Mouse (Mus musculus): ENCODE data around the gene Sytl2. TPM values are rescaled to one million over a fixed set of nuclear protein-coding genes. Genes with fewer than 3 reads are reported as not detected.

Sytl2 gene
- polyA plus RNA-seq, 1 experiment, result 21.2 TPM

DNA sequence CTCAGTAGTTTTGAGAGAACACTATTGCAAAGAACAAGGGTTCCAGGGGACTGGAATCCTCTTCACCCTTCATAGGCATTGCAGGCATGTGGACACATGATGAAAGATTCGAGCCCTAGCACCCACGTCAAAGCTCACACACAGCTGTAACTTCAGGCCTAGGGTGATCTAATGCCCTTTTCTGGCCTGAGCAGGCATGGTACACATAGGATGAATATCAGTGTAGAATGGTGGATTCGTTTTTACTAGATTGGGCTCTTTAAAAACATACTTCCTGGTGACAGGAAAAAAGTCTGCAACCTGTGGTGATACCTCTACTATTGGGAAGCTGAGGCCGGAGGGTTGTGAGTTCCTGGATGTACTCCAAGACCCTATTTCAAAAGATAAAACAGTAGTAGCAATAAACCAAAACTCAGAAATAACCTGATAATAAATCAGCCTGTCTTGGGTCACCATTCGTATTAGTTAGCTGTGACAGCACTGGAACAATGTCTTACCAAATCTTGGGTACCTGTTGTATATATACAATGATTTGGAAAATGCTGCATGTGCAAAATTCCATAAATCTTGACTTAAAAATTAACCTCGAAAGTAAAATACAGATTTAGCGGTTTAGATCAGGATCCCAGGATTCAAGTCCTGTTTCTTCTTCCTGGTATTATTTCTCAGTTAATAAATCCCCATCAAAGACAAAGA, 154.2 kb downstream of the Sytl2 start:
- peaks cover 34% of the 10 kb centered on the region for H3K36me3 ChIP-seq (ENCODE audit: control insufficient read depth, insufficient read depth)
- H3ac ChIP-seq (ENCODE audit: control insufficient read depth, insufficient read length), result peak overlapping the region; percentile 60
- peak overlapping the region; percentile 80 for H3K4me3 ChIP-seq
- no peaks in the 10 kb centered on the region for H3K27me3 ChIP-seq (ENCODE audit: control insufficient read depth, insufficient read depth, insufficient read length)
- peak; percentile 36 for TF ChIP-seq POLR2A (IDR thresholded peaks at IDR 0.05; ENCODE audit: insufficient read length, low read depth)
- TF ChIP-seq MYOG (IDR thresholded peaks at IDR 0.05; ENCODE audit: control insufficient read depth in 1 of 3, insufficient read depth in 1 of 3, insufficient read length in 2 of 3, low read depth in 2 of 3), result no peak
- TF ChIP-seq POLR2AphosphoS2 (IDR thresholded peaks at IDR 0.05; ENCODE audit: insufficient read length, low read depth), result peak; percentile 97
- H3K4me2 ChIP-seq (ENCODE audit: low read depth), result peak overlapping the region; percentile 88
- H3K79me2 ChIP-seq (ENCODE audit: control insufficient read depth, insufficient read depth), result peaks cover 19% of the 10 kb centered on the region

- peaks cover 29% of the 10 kb centered on the region for H3K36me3 ChIP-seq (ENCODE audit: control insufficient read depth, insufficient read depth)
- H3ac ChIP-seq (ENCODE audit: control insufficient read depth, insufficient read length), result peak within 1 kb of the TSS; percentile 60
- H3K27me3 ChIP-seq (ENCODE audit: control insufficient read depth, insufficient read depth, insufficient read length), result no peaks in the 10 kb centered on the region
- TF ChIP-seq POLR2AphosphoS2 (IDR thresholded peaks at IDR 0.05; ENCODE audit: insufficient read length, low read depth) (peak; percentile 99), CEBPB (IDR thresholded peaks at IDR 0.05; ENCODE audit: insufficient read depth, poor library complexity, severe bottlenecking) (no peak), E2F4 (IDR thresholded peaks at IDR 0.05; ENCODE audit: insufficient read depth) (no peak), TCF3 (IDR thresholded peaks at IDR 0.05; ENCODE audit: insufficient read length, low read depth) (no peak), MYOD1 (IDR thresholded peaks at IDR 0.05; ENCODE audit: control insufficient read depth in 1 of 3, insufficient read length in 2 of 3, low read depth in 2 of 3) (peak in 1 of 3 experiments; percentile 40), POLR2A (IDR thresholded peaks at IDR 0.05; ENCODE audit: insufficient read length, low read depth) (peak; percentile 97), USF1 (IDR thresholded peaks at IDR 0.05; ENCODE audit: low read depth) (peak; percentile 90), MYOG (IDR thresholded peaks at IDR 0.05; ENCODE audit: control insufficient read depth in 1 of 3, insufficient read depth in 1 of 3, insufficient read length in 2 of 3, low read depth in 2 of 3) (peak in 1 of 3 experiments; percentile 36), SRF (IDR thresholded peaks at IDR 0.05; ENCODE audit: control insufficient read depth, insufficient read length, low read depth) (peak; percentile 50), REST (IDR thresholded peaks at IDR 0.05; ENCODE audit: insufficient read depth, insufficient read length) (no peak), MAX (IDR thresholded peaks at IDR 0.05; ENCODE audit: low read depth) (no peak), TCF12 (IDR thresholded peaks at IDR 0.05; ENCODE audit: insufficient read depth, poor library complexity, severe bottlenecking) (no peak)
- peak within 1 kb of the TSS; percentile 80 for H3K4me3 ChIP-seq
- peaks cover 14% of the 10 kb centered on the region for H3K79me2 ChIP-seq (ENCODE audit: control insufficient read depth, insufficient read depth)
- H3K4me2 ChIP-seq (ENCODE audit: low read depth), result peak within 1 kb of the TSS; percentile 94
Measured at GRCm38 (mm10) chr7:90456845-90457468, 154.9 kb downstream of the Sytl2 start, which contains the start of gene Tmem126a. Gene Tmem126a (minus strand): TSS chr7:90457229.

DNA sequence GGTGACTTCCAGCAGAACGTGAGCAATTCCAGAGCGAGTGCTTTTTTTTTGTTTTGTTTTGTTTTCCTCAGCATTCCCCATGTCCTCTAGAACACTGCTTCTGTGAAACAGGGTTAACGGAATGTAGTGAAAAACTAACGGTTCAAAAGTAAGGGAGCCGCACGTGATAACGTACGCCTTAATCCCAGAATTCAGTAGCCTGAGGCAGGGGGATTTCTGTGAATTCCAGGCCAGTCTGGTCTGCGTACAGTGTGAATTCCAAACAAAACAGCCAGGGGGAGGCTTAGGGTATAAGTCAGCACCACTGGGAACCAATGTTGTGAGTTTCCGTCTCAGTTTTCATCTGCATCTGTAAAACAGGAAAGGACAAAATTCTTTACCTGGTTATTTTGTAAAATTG, 155.5 kb downstream of the Sytl2 start:
- H3K36me3 ChIP-seq (ENCODE audit: control insufficient read depth, insufficient read depth), result peaks cover 24% of the 10 kb centered on the region
- H3K4me2 ChIP-seq (ENCODE audit: low read depth), result peak overlapping the region; percentile 94
- peak overlapping the region; percentile 80 for H3K4me3 ChIP-seq
- no peak for TF ChIP-seq E2F4 (IDR thresholded peaks at IDR 0.05; ENCODE audit: insufficient read depth)
- TF ChIP-seq REST (IDR thresholded peaks at IDR 0.05; ENCODE audit: insufficient read depth, insufficient read length), result no peak
- no peak for TF ChIP-seq MYOD1 (IDR thresholded peaks at IDR 0.05; ENCODE audit: control insufficient read depth in 1 of 3, insufficient read length in 2 of 3, low read depth in 2 of 3)
- TF ChIP-seq MAX (IDR thresholded peaks at IDR 0.05; ENCODE audit: low read depth), result no peak
- no peaks in the 10 kb centered on the region for H3K27me3 ChIP-seq (ENCODE audit: control insufficient read depth, insufficient read depth, insufficient read length)
- H3ac ChIP-seq (ENCODE audit: control insufficient read depth, insufficient read length), result peak overlapping the region; percentile 60
- peaks cover 14% of the 10 kb centered on the region for H3K79me2 ChIP-seq (ENCODE audit: control insufficient read depth, insufficient read depth)

Other genes starting within 250 kb of the Sytl2 start
- gene Picalm, start 172.0 kb upstream of the Sytl2 start, polyA plus RNA-seq (2012; fragmentation: generic; extraction: Trizol), result 40.1 TPM
- gene Ccdc83, start 36.5 kb upstream of the Sytl2 start, polyA plus RNA-seq (2012; fragmentation: generic; extraction: Trizol), result 0.10 TPM
- 0.07 TPM for gene Ccdc89, start 124.3 kb downstream of the Sytl2 start, polyA plus RNA-seq (2012; fragmentation: generic; extraction: Trizol)
- 18.0 TPM for gene Crebzf, start 140.5 kb downstream of the Sytl2 start, polyA plus RNA-seq (2012; fragmentation: generic; extraction: Trizol)
- 119 TPM for gene Tmem126a, start 155.0 kb downstream of the Sytl2 start, polyA plus RNA-seq (2012; fragmentation: generic; extraction: Trizol)
- 6.7 TPM for gene Tmem126b, start 173.7 kb downstream of the Sytl2 start, polyA plus RNA-seq (2012; fragmentation: generic; extraction: Trizol)
- gene Dlg2, start 174.4 kb downstream of the Sytl2 start, polyA plus RNA-seq (2012; fragmentation: generic; extraction: Trizol), result 0.65 TPM

All from myocyte (in vitro differentiated cells).